Mouse (Mus musculus): Measurements from ENCODE around the gene Lcn6. TPM values are rescaled to one million over a fixed set of nuclear protein-coding genes. Genes with fewer than 3 reads are reported as not detected.
A peak's percentile ranks its signal among the peaks of the same experiment; 100 is the strongest.
"Not testable (repeated sequence)": the region's sequence is repeated elsewhere in the genome, so short reads cannot be mapped to it uniquely, and the experiment has no call there.

Lcn6 gene
- total and polyA plus RNA-seq, 2 experiments from 2014 or later, result not detected

- ATAC-seq (no peak), DNase-seq (ENCODE audit: low spot score) (no peak)
- H3K9ac ChIP-seq (replicated peaks; ENCODE audit: low read length), result no peak overlapping the region
- no peak overlapping the region for H3K4me3 ChIP-seq (ENCODE audit: low read length)
- H3K9me3 ChIP-seq (ENCODE audit: low read length), result no peaks in the 10 kb centered on the region
- no peaks in the 10 kb centered on the region for H3K4me1 ChIP-seq (ENCODE audit: insufficient read depth, low read length)
- H3K36me3 ChIP-seq (ENCODE audit: insufficient read depth, low read length), result no peaks in the 10 kb centered on the region
- 89% methylated on average over 2 of the region's 2 CpGs for WGBS
- H3K4me2 ChIP-seq (ENCODE audit: low read depth, low read length), result no peak overlapping the region
- H3K27me3 ChIP-seq (ENCODE audit: insufficient read depth, low read length), result no peaks in the 10 kb centered on the region
- no peak overlapping the region for H3K27ac ChIP-seq
- no peak for TF ChIP-seq CTCF (IDR thresholded peaks at IDR 0.05; ENCODE audit: low read depth)
These were observed 22.1 kb downstream of the Lcn6 start for GRCm38 (mm10) chr2:25698696-25699095.

- H3K9ac ChIP-seq (replicated peaks; ENCODE audit: low read length); H3K4me1 ChIP-seq (ENCODE audit: insufficient read depth, low read length); H3K4me3 ChIP-seq (ENCODE audit: low read length); H3K4me2 ChIP-seq (ENCODE audit: low read depth, low read length); H3K27me3 ChIP-seq (ENCODE audit: insufficient read depth, low read length); DNase-seq (ENCODE audit: low spot score); H3K36me3 ChIP-seq (ENCODE audit: insufficient read depth, low read length); H3K9me3 ChIP-seq (ENCODE audit: low read length); ATAC-seq; H3K27ac ChIP-seq: not testable (repeated sequence)
- WGBS, result 77% methylated on average over 2 of the region's 3 CpGs
These were observed 23.2 kb downstream of the Lcn6 start, which contains the start of gene Obp2a for GRCm38 (mm10) chr2:25699743-25700142. Obp2a (plus strand) TSS chr2:25700043.

- no peak for TF ChIP-seq CTCF (IDR thresholded peaks at IDR 0.05; ENCODE audit: low read depth)
- no peak overlapping the region for H3K9ac ChIP-seq (replicated peaks; ENCODE audit: low read length)
These were observed 24.4 kb downstream of the Lcn6 start for GRCm38 (mm10) chr2:25701001-25701400.

GRCm38 (mm10) chr2:25703706-25704105 lies 27.1 kb downstream of the Lcn6 start:
- ATAC-seq (no peak), DNase-seq (ENCODE audit: low spot score) (no peak)
- Histone ChIP-seq H3K9ac (replicated peaks; ENCODE audit: low read length) (no peak overlapping the region), H3K4me1 (ENCODE audit: insufficient read depth, low read length) (peaks cover 5% of the 10 kb centered on the region), H3K36me3 (ENCODE audit: insufficient read depth, low read length) (no peaks in the 10 kb centered on the region), H3K4me3 (ENCODE audit: low read length) (no peak overlapping the region), H3K9me3 (ENCODE audit: low read length) (no peaks in the 10 kb centered on the region), H3K4me2 (ENCODE audit: low read depth, low read length) (no peak overlapping the region), H3K27me3 (ENCODE audit: insufficient read depth, low read length) (no peaks in the 10 kb centered on the region), H3K27ac (no peak overlapping the region)
- TF ChIP-seq CTCF (IDR thresholded peaks at IDR 0.05; ENCODE audit: low read depth), result no peak
- WGBS, result 87% methylated on average over 4 of the region's 4 CpGs

More at GRCm38 (mm10) chr2:25701001-25701400, 24.4 kb downstream of the Lcn6 start:
- ATAC-seq (no peak), DNase-seq (ENCODE audit: low spot score) (no peak)
- Histone ChIP-seq H3K4me1 (ENCODE audit: insufficient read depth, low read length) (no peaks in the 10 kb centered on the region), H3K27ac (no peak overlapping the region), H3K4me2 (ENCODE audit: low read depth, low read length) (no peak overlapping the region), H3K27me3 (ENCODE audit: insufficient read depth, low read length) (no peaks in the 10 kb centered on the region), H3K4me3 (ENCODE audit: low read length) (no peak overlapping the region), H3K9me3 (ENCODE audit: low read length) (no peaks in the 10 kb centered on the region), H3K36me3 (ENCODE audit: insufficient read depth, low read length) (no peaks in the 10 kb centered on the region)
- WGBS, result 78% methylated on average over 5 of the region's 5 CpGs

GRCm38 (mm10) chr2:25706643-25707481 lies 30.3 kb downstream of the Lcn6 start, which contains the start of gene Bmyc:
Bmyc (plus strand) TSS chr2:25706739.
- H3K27me3 ChIP-seq (ENCODE audit: insufficient read depth, low read length), result no peaks in the 10 kb centered on the region
- H3K4me3 ChIP-seq (ENCODE audit: low read length), result peak within 1 kb of the TSS; percentile 74
- TF ChIP-seq CTCF (IDR thresholded peaks at IDR 0.05; ENCODE audit: low read depth), result peak; percentile 89
- DNase-seq (ENCODE audit: low spot score), result peak; percentile 96
- no peaks in the 10 kb centered on the region for H3K9me3 ChIP-seq (ENCODE audit: low read length)
- peaks cover 8% of the 10 kb centered on the region for H3K4me1 ChIP-seq (ENCODE audit: insufficient read depth, low read length)
- WGBS, result 1% methylated on average over 73 of the region's 78 CpGs
- H3K27ac ChIP-seq, result peak within 1 kb of the TSS; percentile 94
- H3K36me3 ChIP-seq (ENCODE audit: insufficient read depth, low read length), result no peaks in the 10 kb centered on the region
- peak within 1 kb of the TSS; percentile 87 for H3K9ac ChIP-seq (replicated peaks; ENCODE audit: low read length)
- H3K4me2 ChIP-seq (ENCODE audit: low read depth, low read length), result peak within 1 kb of the TSS; percentile 82
- peak; percentile 95 for ATAC-seq

- WGBS, result 83% methylated on average over 2 of the region's 2 CpGs
- H3K4me1 ChIP-seq (ENCODE audit: insufficient read depth, low read length), result peaks cover 8% of the 10 kb centered on the region
- 0 out of 2 replicates have a peak overlapping the region, but pooled peaks have one; percentile 13 for H3K9ac ChIP-seq (replicated peaks; ENCODE audit: low read length)
- H3K9me3 ChIP-seq (ENCODE audit: low read length), result no peaks in the 10 kb centered on the region
- H3K27ac ChIP-seq, result no peak overlapping the region
- peak overlapping the region; percentile 82 for H3K4me2 ChIP-seq (ENCODE audit: low read depth, low read length)
- TF ChIP-seq CTCF (IDR thresholded peaks at IDR 0.05; ENCODE audit: low read depth), result peak; percentile 65
- peak overlapping the region; percentile 74 for H3K4me3 ChIP-seq (ENCODE audit: low read length)
- peak; percentile 30; the same call in 1 of the 2 replicates for ATAC-seq
- peak; percentile 72 for DNase-seq (ENCODE audit: low spot score)
- no peaks in the 10 kb centered on the region for H3K36me3 ChIP-seq (ENCODE audit: insufficient read depth, low read length)
- H3K27me3 ChIP-seq (ENCODE audit: insufficient read depth, low read length), result no peaks in the 10 kb centered on the region
These were observed 31.5 kb downstream of the Lcn6 start for GRCm38 (mm10) chr2:25708121-25708520.

- not testable (repeated sequence) for H3K27ac ChIP-seq; H3K27me3 ChIP-seq (ENCODE audit: insufficient read depth, low read length); H3K36me3 ChIP-seq (ENCODE audit: insufficient read depth, low read length); ATAC-seq; H3K4me3 ChIP-seq (ENCODE audit: low read length); H3K4me1 ChIP-seq (ENCODE audit: insufficient read depth, low read length); H3K9me3 ChIP-seq (ENCODE audit: low read length); H3K4me2 ChIP-seq (ENCODE audit: low read depth, low read length); DNase-seq (ENCODE audit: low spot score); H3K9ac ChIP-seq (replicated peaks; ENCODE audit: low read length)
- 88% methylated on average over 1 of the region's 1 CpGs for WGBS
These were observed 32.5 kb downstream of the Lcn6 start for GRCm38 (mm10) chr2:25709056-25709455.

- ATAC-seq; H3K4me1 ChIP-seq (ENCODE audit: insufficient read depth, low read length); H3K27me3 ChIP-seq (ENCODE audit: insufficient read depth, low read length); H3K27ac ChIP-seq; H3K9ac ChIP-seq (replicated peaks; ENCODE audit: low read length); H3K4me2 ChIP-seq (ENCODE audit: low read depth, low read length); H3K36me3 ChIP-seq (ENCODE audit: insufficient read depth, low read length); H3K4me3 ChIP-seq (ENCODE audit: low read length); H3K9me3 ChIP-seq (ENCODE audit: low read length): not testable (repeated sequence)
- DNase-seq (ENCODE audit: low spot score), result peak; percentile 27
- WGBS, result 58% methylated on average over 2 of the region's 2 CpGs
These were observed 33.2 kb downstream of the Lcn6 start for GRCm38 (mm10) chr2:25709791-25710190.

GRCm38 (mm10) chr2:25711641-25712040 lies 35.1 kb downstream of the Lcn6 start:
- not testable (repeated sequence) for H3K9ac ChIP-seq (replicated peaks; ENCODE audit: low read length); H3K4me3 ChIP-seq (ENCODE audit: low read length); H3K27ac ChIP-seq; ATAC-seq; H3K4me2 ChIP-seq (ENCODE audit: low read depth, low read length); H3K4me1 ChIP-seq (ENCODE audit: insufficient read depth, low read length); DNase-seq (ENCODE audit: low spot score); H3K36me3 ChIP-seq (ENCODE audit: insufficient read depth, low read length); H3K27me3 ChIP-seq (ENCODE audit: insufficient read depth, low read length); H3K9me3 ChIP-seq (ENCODE audit: low read length)
- WGBS, result 28% methylated on average over 3 of the region's 3 CpGs

Measured in hindbrain, postnatal 0 days (tissue).